In the genomic region with DNA sequence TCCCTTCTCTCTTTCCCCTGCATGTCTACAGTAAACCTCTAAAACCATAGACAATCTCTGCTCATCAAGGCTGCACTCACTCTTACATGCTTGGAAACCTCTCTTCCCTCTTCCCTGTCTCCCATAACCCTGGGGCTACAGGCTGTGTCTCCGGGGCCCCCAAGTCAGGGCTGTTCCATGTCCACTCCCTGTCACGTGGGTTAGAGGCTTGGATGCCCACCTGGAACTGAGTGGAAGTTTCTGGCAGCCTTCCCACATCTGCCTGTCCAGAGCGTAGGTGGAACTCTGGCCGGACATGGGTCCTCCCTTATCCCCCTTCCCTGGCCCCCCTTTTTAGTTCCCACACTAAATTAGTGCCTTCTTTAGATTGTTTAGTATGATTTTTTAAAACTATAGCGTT, we compare ENCODE assay signal across 19 mouse cellular contexts. TPM values are rescaled to one million over a fixed set of nuclear protein-coding genes. Genes with fewer than 3 reads are reported as not detected.
"Had no signal": no experiment of that assay in that cellular context is flagged by ENCODE, and none has a peak within 500 bp of the region (broad histone marks: within the 10 kb centered on the region; RNA-seq: fewer than 3 reads in every experiment).

No protein-coding gene starts in this region.

RNA-seq across cellular contexts. Expression of gene Vmn2r21, which starts 55.2 kb away (rescaled TPM):
- polyA plus RNA-seq: cerebellum, adult 2 months; cortical plate, adult 2 months; embryonic facial prominence, embryonic 10.5 days; embryonic facial prominence, embryonic 11.5 days; embryonic facial prominence, embryonic 12.5 days; embryonic facial prominence, embryonic 13.5 days; embryonic facial prominence, embryonic 14.5 days; erythroblast, embryonic 14.5 days; forebrain, embryonic 10.5 days; forebrain, embryonic 11.5 days; forebrain, embryonic 12.5 days; forebrain, embryonic 13.5 days; forebrain, embryonic 14.5 days; forebrain, embryonic 15.5 days; forebrain, embryonic 16.5 days; forebrain, postnatal 0 days; frontal cortex, adult 2 months; gonadal fat pad, adult 2 months; heart, adult 2 months had no signal
